Mouse (Mus musculus) effector memory CD4-positive, alpha-beta T cell, adult 7 months (primary cell): ENCODE results near the gene Acbd5. TPM values are rescaled to one million over a fixed set of nuclear protein-coding genes. Genes with fewer than 3 reads are reported as not detected.

ENCODE experiments used
- polyA plus RNA-seq: library from polyadenylated mRNA; unstranded; fragments of 100-300 nt; shearing (Covaris generic); gene quantifications from one replicate; pipeline ENCODE4 v1.2.1, GENCODE M21; 2017

Acbd5 gene
- 62.3 TPM for polyA plus RNA-seq

GRCm38 (mm10) chr2:23067552-23068369 lies at the start of gene Acbd5:
TSS of gene Acbd5 (plus strand) at chr2:23068167.

GRCm38 (mm10) chr2:23040001-23040646 lies 27.8 kb upstream of the Acbd5 start, which contains the start of gene Abi1:
TSS of gene Abi1 (minus strand) at chr2:23040241.

GRCm38 (mm10) chr2:23155777-23156607 lies 88.0 kb downstream of the Acbd5 start, which contains the start of the genes Mastl and Yme1l1:
TSS of gene Mastl (minus strand) at chr2:23156024.
TSS of gene Yme1l1 (plus strand) at chr2:23156369.

Other genes with a start within 250 kb of the Acbd5 start
- gene Pdss1, start 172.6 kb upstream of the Acbd5 start, polyA plus RNA-seq = 5.2 TPM
- gene Abi1, start 27.9 kb upstream of the Acbd5 start, polyA plus RNA-seq = 152 TPM
- gene Mastl, start 87.9 kb downstream of the Acbd5 start, polyA plus RNA-seq = 0.10 TPM
- 64.6 TPM for gene Yme1l1, start 88.2 kb downstream of the Acbd5 start, polyA plus RNA-seq
- not detected for gene 4931423N10Rik, start 139.3 kb downstream of the Acbd5 start, polyA plus RNA-seq